Mouse (Mus musculus): Measurements from ENCODE around the gene Foxd2. TPM values are rescaled to one million over a fixed set of nuclear protein-coding genes. Genes with fewer than 3 reads are reported as not detected.

Foxd2 gene
- polyA plus RNA-seq (2014; fragmentation: Illumina TruSeq; extraction: RNeasy Lipid Tissue Mini Kit (QIAGEN cat#74804); ENCODE audit: low replicate concordance): not detected

GRCm38 (mm10) chr4:114908829-114909601 is at the start of gene Foxd2:
Gene Foxd2, minus strand, starts transcription at chr4:114908873.

GRCm38 (mm10) chr4:114925917-114926312 is 17.2 kb upstream of the Foxd2 start, which contains the start of gene Foxe3:
Gene Foxe3, minus strand, starts transcription at chr4:114926013.

Other genes with a start within 250 kb of the Foxd2 start
- gene Gm12830, start 87.2 kb downstream of the Foxd2 start, polyA plus RNA-seq (2014; fragmentation: Illumina TruSeq; extraction: RNeasy Lipid Tissue Mini Kit (QIAGEN cat#74804); ENCODE audit: low replicate concordance): not detected
- not detected for gene Foxe3, start 17.1 kb upstream of the Foxd2 start, polyA plus RNA-seq (2014; fragmentation: Illumina TruSeq; extraction: RNeasy Lipid Tissue Mini Kit (QIAGEN cat#74804); ENCODE audit: low replicate concordance)
- 1,673 TPM for gene Cmpk1, start 78.4 kb upstream of the Foxd2 start, polyA plus RNA-seq (2014; fragmentation: Illumina TruSeq; extraction: RNeasy Lipid Tissue Mini Kit (QIAGEN cat#74804); ENCODE audit: low replicate concordance)
- gene Stil, start 91.3 kb upstream of the Foxd2 start, polyA plus RNA-seq (2014; fragmentation: Illumina TruSeq; extraction: RNeasy Lipid Tissue Mini Kit (QIAGEN cat#74804); ENCODE audit: low replicate concordance): 4.6 TPM
- gene Tal1, start 147.6 kb upstream of the Foxd2 start, polyA plus RNA-seq (2014; fragmentation: Illumina TruSeq; extraction: RNeasy Lipid Tissue Mini Kit (QIAGEN cat#74804); ENCODE audit: low replicate concordance): 0.97 TPM
- not detected for gene Pdzk1ip1, start 179.8 kb upstream of the Foxd2 start, polyA plus RNA-seq (2014; fragmentation: Illumina TruSeq; extraction: RNeasy Lipid Tissue Mini Kit (QIAGEN cat#74804); ENCODE audit: low replicate concordance)
- gene Cyp4x1, start 225.4 kb upstream of the Foxd2 start, polyA plus RNA-seq (2014; fragmentation: Illumina TruSeq; extraction: RNeasy Lipid Tissue Mini Kit (QIAGEN cat#74804); ENCODE audit: low replicate concordance): 0.11 TPM

Data from small intestine, adult 10 weeks (tissue).